ENCODE assay signal across 21 mouse cellular contexts in the genomic region with DNA sequence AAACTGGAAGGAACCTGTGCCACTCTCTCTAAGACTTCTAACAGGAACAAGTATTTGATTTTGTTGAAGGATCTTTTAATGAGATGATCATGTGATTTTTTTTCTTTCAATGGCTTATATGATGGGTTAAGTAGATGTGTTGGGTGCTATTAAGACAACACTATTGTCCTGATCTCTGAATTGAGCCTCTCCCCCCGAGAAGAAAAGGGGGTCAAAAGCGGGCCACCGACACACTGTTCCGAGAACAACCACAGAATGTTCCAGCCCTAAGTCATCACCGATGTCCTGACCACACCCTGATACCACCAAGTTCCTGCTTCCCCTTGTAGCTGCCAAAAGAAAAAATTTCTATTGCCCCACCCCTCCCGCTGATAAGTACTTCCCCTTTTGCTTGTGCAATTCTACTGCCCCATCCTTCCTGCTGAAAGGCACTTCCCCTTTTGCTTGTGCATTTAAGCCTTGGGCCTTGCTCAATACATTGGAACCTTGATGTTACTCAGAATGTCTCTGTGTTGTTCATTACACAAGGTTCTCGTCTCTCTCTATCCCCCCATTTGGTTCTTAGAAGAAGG. TPM values are rescaled to one million over a fixed set of nuclear protein-coding genes. Genes with fewer than 3 reads are reported as not detected.
A peak's percentile ranks its signal among the peaks of the same experiment; 100 is the strongest.
DNase-seq lines count a peak whose midpoint lies in the region; ATAC-seq and TF ChIP-seq lines count a peak whose summit lies in the region.
"Not testable (repeated sequence)": the region's sequence is repeated elsewhere in the genome, so short reads cannot be mapped to it uniquely, and the experiment has no call there.
"Had no signal": no experiment of that assay in that cellular context is flagged by ENCODE, and none has a peak within 500 bp of the region (broad histone marks: within the 10 kb centered on the region; RNA-seq: fewer than 3 reads in every experiment).

No protein-coding gene starts in this region.

- peak; percentile 45 for ATAC-seq in G1E (ENCODE audit: extremely low read depth, insufficient number of reproducible peaks, low FRiP score, poor library complexity, severe bottlenecking)

- TF ChIP-seq RAD21 in MEL (IDR thresholded peaks at IDR 0.05; ENCODE audit: low read depth, low read length), result not testable (repeated sequence)

- TF ChIP-seq POLR2A in MEL (IDR thresholded peaks at IDR 0.05; ENCODE audit: control insufficient read depth in 1 of 2, insufficient read depth in 1 of 2, low read depth in 1 of 2, low read length in 2 of 2, poor library complexity in 1 of 2), result 0 out of 4 replicates have a peak, but pooled peaks of 1 of the 2 experiments have one; percentile 41

- TF ChIP-seq CTCF in G1E (IDR thresholded peaks at IDR 0.05; ENCODE audit: low read depth, low read length); MEL (IDR thresholded peaks at IDR 0.05 in 2 of 3, conservative IDR thresholded peaks at IDR 0.05 in 1 of 3; ENCODE audit: control insufficient read depth in 1 of 3, insufficient read depth in 1 of 3, low read depth in 2 of 3, low read length in 3 of 3, poor library complexity in 1 of 3, severe bottlenecking in 1 of 3): not testable (repeated sequence)

- H3K36me3 ChIP-seq in G1E (replicated peaks), result not testable (repeated sequence)
- peaks cover 0 to 12% of the 10 kb centered on the region in 2 experiments; a peak in 2 of 4 replicates for H3K36me3 ChIP-seq in MEL (ENCODE audit: control insufficient read depth in 1 of 2, insufficient read depth in 2 of 2, low read length in 2 of 2)

- not testable (repeated sequence) for H3K9ac ChIP-seq in MEL (ENCODE audit: control insufficient read depth, low read depth, low read length, poor library complexity, severe bottlenecking)

- H3K4me1 ChIP-seq in G1E (ENCODE audit: insufficient read depth, low read depth, low read length) (peaks cover 20% of the 10 kb centered on the region), MEL (ENCODE audit: control insufficient read depth in 1 of 2, insufficient read depth in 2 of 2, low read length in 2 of 2) (peaks cover 6 to 12% of the 10 kb centered on the region in 2 experiments; a peak in 3 of 4 replicates)

- H3K27me3 ChIP-seq in G1E (ENCODE audit: insufficient read depth, low read length); MEL (ENCODE audit: control insufficient read depth in 1 of 2, insufficient read depth in 2 of 2, low read length in 2 of 2): not testable (repeated sequence)

- DNase-seq in 416B (ENCODE audit: low read depth) (peak; percentile 4), A20 (ENCODE audit: low read depth, low spot score) (peak; percentile 45), MEL (ENCODE audit: low read depth, low spot score) (peak; percentile 79), MEL-GATA-1-ER (ENCODE audit: extremely low read depth, low read depth) (peak; percentile 24)
- DNase-seq in G1E (ENCODE audit: low spot score), result not testable (repeated sequence)

- TF ChIP-seq EP300 in MEL (IDR thresholded peaks at IDR 0.05; ENCODE audit: low read depth in 1 of 2, low read length in 2 of 2), result peak; percentile 69 to 80

- not testable (repeated sequence) for H3K4me3 ChIP-seq in G1E (ENCODE audit: low read depth, low read length)
- H3K4me3 ChIP-seq in MEL (ENCODE audit: control insufficient read depth in 1 of 2, insufficient read depth in 1 of 2, low read depth in 2 of 2, low read length in 2 of 2), result peak overlapping the region in 1 of 2 experiments; percentile 0; a peak in 1 of 4 replicates

- H3K27ac ChIP-seq in MEL (ENCODE audit: control insufficient read depth, low read depth, low read length), result peak overlapping the region; percentile 96

- not testable (repeated sequence) for H3K9me3 ChIP-seq in G1E (replicated peaks); MEL (replicated peaks; ENCODE audit: insufficient read depth, low read length)

- H3K79me2 ChIP-seq in MEL (ENCODE audit: control insufficient read depth, insufficient read depth, low read length, poor library complexity), result not testable (repeated sequence)

TF ChIP-seq in MEL, 35 proteins besides CTCF, POLR2A, EP300 and RAD21:
- TF ChIP-seq ETS1 (IDR thresholded peaks at IDR 0.05; ENCODE audit: low read depth, low read length) (peak; percentile 49; the same call in 1 of the 2 replicates), GATA1 (IDR thresholded peaks at IDR 0.05; ENCODE audit: low read depth, low read length) (peak; percentile 45), MYC (IDR thresholded peaks at IDR 0.05; ENCODE audit: low read depth, low read length) (0 out of 2 replicates have a peak, but pooled peaks have one; percentile 53), TCF12 (IDR thresholded peaks at IDR 0.05; ENCODE audit: low read depth, low read length) (0 out of 2 replicates have a peak, but pooled peaks have one; percentile 7)

RNA-seq across cellular contexts. Expression of gene Olfr871, which starts 8.5 kb away (rescaled TPM):
- not detected in 2 replicates for total RNA-seq in G1E (2014; fragmentation: Nextera tagmentation)
- not detected in 2 replicates for total RNA-seq in G1E (2017)
- not detected in 2 replicates for polyA plus RNA-seq in G1E (2012)
- not detected in 2 replicates for total RNA-seq in MEL (2012; rRNA removed)
- under 1 TPM in 1 of 2 experiments, not detected in 1; 0.08 TPM for polyA plus RNA-seq in MEL (2012; ENCODE audit: insufficient read depth in 1 of 2, insufficient read length in 2 of 2, low read depth in 1 of 2, low replicate concordance in 2 of 2, missing spikeins in 1 of 2)
- total RNA-seq: adrenal gland, adult 18-20 months; adrenal gland, adult 2 months; adrenal gland, adult 8-10 months; adrenal gland, postnatal 10 days; adrenal gland, postnatal 14 days; adrenal gland, postnatal 25 days; adrenal gland, postnatal 36 days; adrenal gland, postnatal 4 days; CH12.LX; ES-E14 had no signal
- polyA plus RNA-seq: activated CD4-positive, CD25-positive, alpha-beta regulatory T cell, adult 4 months; adrenal gland, adult 2 months; brain, embryonic 14.5 days; C2C12; CD4-positive, CD25-positive, alpha-beta regulatory T cell, adult 4 months; cerebellum, adult 2 months; Patski had no signal

RNA-seq across cellular contexts. Expression of gene Olfr870, which starts 29.6 kb away (rescaled TPM):
- total RNA-seq in G1E (2014; fragmentation: Nextera tagmentation), result not detected in 2 replicates
- 0.06 and 0.11 TPM in 2 replicates for total RNA-seq in G1E (2017)
- polyA plus RNA-seq in G1E (2012), result not detected in 2 replicates
- not detected in 2 replicates for total RNA-seq in MEL (2012; rRNA removed)
- polyA plus RNA-seq in MEL (2012; ENCODE audit: insufficient read depth in 1 of 2, insufficient read length in 2 of 2, low read depth in 1 of 2, low replicate concordance in 2 of 2, missing spikeins in 1 of 2), result not detected
- total RNA-seq: adrenal gland, adult 18-20 months; adrenal gland, adult 2 months; adrenal gland, adult 8-10 months; adrenal gland, postnatal 10 days; adrenal gland, postnatal 14 days; adrenal gland, postnatal 25 days; adrenal gland, postnatal 36 days; adrenal gland, postnatal 4 days; CH12.LX; ES-E14 had no signal
- polyA plus RNA-seq: activated CD4-positive, CD25-positive, alpha-beta regulatory T cell, adult 4 months; adrenal gland, adult 2 months; brain, embryonic 14.5 days; C2C12; CD4-positive, CD25-positive, alpha-beta regulatory T cell, adult 4 months; cerebellum, adult 2 months; Patski had no signal

RNA-seq across cellular contexts. Expression of gene Olfr872, which starts 33.4 kb away (rescaled TPM):
- total RNA-seq in G1E (2014; fragmentation: Nextera tagmentation) (not detected in 2 replicates), G1E (2017) (not detected in 2 replicates), MEL (2012; rRNA removed) (not detected in 2 replicates)
- polyA plus RNA-seq in G1E (2012) (not detected in 2 replicates), MEL (2012; ENCODE audit: insufficient read depth in 1 of 2, insufficient read length in 2 of 2, low read depth in 1 of 2, low replicate concordance in 2 of 2, missing spikeins in 1 of 2) (not detected)
- total RNA-seq: adrenal gland, adult 18-20 months; adrenal gland, adult 2 months; adrenal gland, adult 8-10 months; adrenal gland, postnatal 10 days; adrenal gland, postnatal 14 days; adrenal gland, postnatal 25 days; adrenal gland, postnatal 36 days; adrenal gland, postnatal 4 days; CH12.LX; ES-E14 had no signal
- polyA plus RNA-seq: activated CD4-positive, CD25-positive, alpha-beta regulatory T cell, adult 4 months; adrenal gland, adult 2 months; brain, embryonic 14.5 days; C2C12; CD4-positive, CD25-positive, alpha-beta regulatory T cell, adult 4 months; cerebellum, adult 2 months; Patski had no signal
